Mouse (Mus musculus): ENCODE measurements around the gene Becn1. TPM values are rescaled to one million over a fixed set of nuclear protein-coding genes. Genes with fewer than 3 reads are reported as not detected.
A peak's percentile ranks its signal among the peaks of the same experiment; 100 is the strongest.

Gene Becn1
- total and polyA plus RNA-seq, 2 experiments from 2014 or later, result 88.2 to 107 TPM

GRCm38 (mm10) chr11:101253613-101254389 is 48.3 kb downstream of the Becn1 start, which contains the start of gene Vps25:
Vps25 (plus strand) TSS chr11:101253707.
- H3K27ac ChIP-seq (ENCODE audit: low read depth), result peak within 1 kb of the TSS; percentile 95
- WGBS, result under 1% methylated on average over 40 of the region's 40 CpGs
- peaks cover 21% of the 10 kb centered on the region; the same call in 1 of the 2 replicates for H3K36me3 ChIP-seq (replicated peaks; ENCODE audit: control insufficient read depth, insufficient read depth, low read length)
- H3K4me1 ChIP-seq (ENCODE audit: control insufficient read depth, insufficient read depth), result peaks cover 24% of the 10 kb centered on the region
- peak within 1 kb of the TSS; percentile 99 for H3K4me3 ChIP-seq (ENCODE audit: low read depth, low read length)
- no peak; the same call in 1 of the 2 replicates for TF ChIP-seq EP300 (IDR thresholded peaks at IDR 0.05; ENCODE audit: low read depth)
- DNase-seq (ENCODE audit: low spot score) (peak; percentile 88), ATAC-seq (ENCODE audit: insufficient read depth, low read depth) (peak; percentile 72)
- H3K9ac ChIP-seq (replicated peaks; ENCODE audit: low read depth, low read length), result peak within 1 kb of the TSS; percentile 84
- H3K9me3 ChIP-seq (replicated peaks; ENCODE audit: control insufficient read depth, low read length), result no peaks in the 10 kb centered on the region
- no peaks in the 10 kb centered on the region for H3K27me3 ChIP-seq (ENCODE audit: control insufficient read depth, insufficient read depth, low read length)
- H3K4me2 ChIP-seq (ENCODE audit: low read depth, low read length), result peak within 1 kb of the TSS; percentile 96

- WGBS, result 7% methylated on average over 7 of the region's 7 CpGs
- Histone ChIP-seq H3K9ac (replicated peaks; ENCODE audit: low read depth, low read length) (peak overlapping the region; percentile 84), H3K4me2 (ENCODE audit: low read depth, low read length) (peak overlapping the region; percentile 96), H3K9me3 (replicated peaks; ENCODE audit: control insufficient read depth, low read length) (no peaks in the 10 kb centered on the region), H3K4me3 (ENCODE audit: low read depth, low read length) (peak overlapping the region; percentile 99), H3K27me3 (ENCODE audit: control insufficient read depth, insufficient read depth, low read length) (no peaks in the 10 kb centered on the region), H3K4me1 (ENCODE audit: control insufficient read depth, insufficient read depth) (peaks cover 21% of the 10 kb centered on the region), H3K27ac (ENCODE audit: low read depth) (peak overlapping the region; percentile 95), H3K36me3 (replicated peaks; ENCODE audit: control insufficient read depth, insufficient read depth, low read length) (0 out of 2 replicates have a peak, but pooled peaks cover 13% of the 10 kb centered on the region)
- DNase-seq (ENCODE audit: low spot score) (peak; percentile 46), ATAC-seq (ENCODE audit: insufficient read depth, low read depth) (no peak)
- TF ChIP-seq CTCF (IDR thresholded peaks at IDR 0.05; ENCODE audit: low read depth) (no peak), EP300 (IDR thresholded peaks at IDR 0.05; ENCODE audit: low read depth) (no peak)
Measured at GRCm38 (mm10) chr11:101252941-101253340, 49.1 kb downstream of the Becn1 start.

GRCm38 (mm10) chr11:101251031-101251430 is 51.1 kb downstream of the Becn1 start:
- 66% methylated on average over 2 of the region's 2 CpGs for WGBS
- Histone ChIP-seq H3K36me3 (replicated peaks; ENCODE audit: control insufficient read depth, insufficient read depth, low read length) (no peaks in the 10 kb centered on the region), H3K27me3 (ENCODE audit: control insufficient read depth, insufficient read depth, low read length) (peaks cover 14% of the 10 kb centered on the region), H3K4me2 (ENCODE audit: low read depth, low read length) (no peak overlapping the region), H3K9me3 (replicated peaks; ENCODE audit: control insufficient read depth, low read length) (no peaks in the 10 kb centered on the region), H3K27ac (ENCODE audit: low read depth) (no peak overlapping the region), H3K4me3 (ENCODE audit: low read depth, low read length) (no peak overlapping the region), H3K9ac (replicated peaks; ENCODE audit: low read depth, low read length) (no peak overlapping the region), H3K4me1 (ENCODE audit: control insufficient read depth, insufficient read depth) (peaks cover 20% of the 10 kb centered on the region)
- ATAC-seq (ENCODE audit: insufficient read depth, low read depth) (no peak), DNase-seq (ENCODE audit: low spot score) (no peak)
- no peak for TF ChIP-seq EP300 (IDR thresholded peaks at IDR 0.05; ENCODE audit: low read depth)
- TF ChIP-seq CTCF (IDR thresholded peaks at IDR 0.05; ENCODE audit: low read depth), result no peak

- Histone ChIP-seq H3K4me2 (ENCODE audit: low read depth, low read length) (peak overlapping the region; percentile 79), H3K4me3 (ENCODE audit: low read depth, low read length) (peak overlapping the region; percentile 62), H3K36me3 (replicated peaks; ENCODE audit: control insufficient read depth, insufficient read depth, low read length) (no peaks in the 10 kb centered on the region), H3K27ac (ENCODE audit: low read depth) (peak overlapping the region; percentile 88), H3K9me3 (replicated peaks; ENCODE audit: control insufficient read depth, low read length) (no peaks in the 10 kb centered on the region), H3K9ac (replicated peaks; ENCODE audit: low read depth, low read length) (no peak overlapping the region), H3K27me3 (ENCODE audit: control insufficient read depth, insufficient read depth, low read length) (peaks cover 23% of the 10 kb centered on the region), H3K4me1 (ENCODE audit: control insufficient read depth, insufficient read depth) (peaks cover 15% of the 10 kb centered on the region; the same call in 1 of the 2 replicates)
- peak; percentile 71 for TF ChIP-seq CTCF (IDR thresholded peaks at IDR 0.05; ENCODE audit: low read depth)
- TF ChIP-seq EP300 (IDR thresholded peaks at IDR 0.05; ENCODE audit: low read depth), result peak; percentile 95
- ATAC-seq (ENCODE audit: insufficient read depth, low read depth) (peak; percentile 48), DNase-seq (ENCODE audit: low spot score) (peak; percentile 72)
- WGBS, result 26% methylated on average over 14 of the region's 14 CpGs
Measured at GRCm38 (mm10) chr11:101248258-101248994, 53.7 kb downstream of the Becn1 start.

GRCm38 (mm10) chr11:101247521-101248030 is 54.5 kb downstream of the Becn1 start:
- 70% methylated on average over 6 of the region's 6 CpGs for WGBS
- Histone ChIP-seq H3K4me3 (ENCODE audit: low read depth, low read length) (peak overlapping the region; percentile 62), H3K27ac (ENCODE audit: low read depth) (peak overlapping the region; percentile 88), H3K27me3 (ENCODE audit: control insufficient read depth, insufficient read depth, low read length) (peaks cover 23% of the 10 kb centered on the region), H3K9me3 (replicated peaks; ENCODE audit: control insufficient read depth, low read length) (no peaks in the 10 kb centered on the region), H3K36me3 (replicated peaks; ENCODE audit: control insufficient read depth, insufficient read depth, low read length) (no peaks in the 10 kb centered on the region), H3K4me1 (ENCODE audit: control insufficient read depth, insufficient read depth) (peaks cover 11% of the 10 kb centered on the region; the same call in 1 of the 2 replicates), H3K9ac (replicated peaks; ENCODE audit: low read depth, low read length) (peak overlapping the region; percentile 70), H3K4me2 (ENCODE audit: low read depth, low read length) (peak overlapping the region; percentile 79)
- DNase-seq (ENCODE audit: low spot score) (no peak), ATAC-seq (ENCODE audit: insufficient read depth, low read depth) (no peak)
- no peak for TF ChIP-seq EP300 (IDR thresholded peaks at IDR 0.05; ENCODE audit: low read depth)
- TF ChIP-seq CTCF (IDR thresholded peaks at IDR 0.05; ENCODE audit: low read depth), result no peak
